Mouse (Mus musculus) hindbrain, embryonic 12.5 days (tissue): ENCODE measurements at regions not wholly inside any gene's neighbourhood (a gene's known extent, or its start where the extent isn't known, plus 50 kb on each side); places are given as distances from the start of the nearest gene placed in this dataset.

Experiments used
- ATAC-seq: fragments of 200-750 bp; cut with Nextera tagmentation; 2 replicates; pipeline ENCODE4 v1.8.0; 2017; ENCODE audit warnings: moderate TSS enrichment; ENCODE audit not compliant: low FRiP score
- H3K27ac ChIP-seq: fragments of 300-500 bp; sonication (generic); 2 replicates; pipeline ENCODE4 v1.5.1; 2016; ENCODE audit warnings: mild to moderate bottlenecking
- H3K27me3 ChIP-seq: fragments of 300-500 bp; sonication (generic); 2 replicates; pipeline ENCODE4 v1.6.1; 2016; ENCODE audit warnings: mild to moderate bottlenecking
- H3K36me3 ChIP-seq: fragments of 300-500 bp; sonication (generic); 2 replicates; pipeline ENCODE4 v1.6.1; 2016; ENCODE audit warnings: mild to moderate bottlenecking
- H3K4me1 ChIP-seq: fragments of 300-500 bp; sonication (generic); 2 replicates; pipeline ENCODE4 v1.6.1; 2016
- H3K4me2 ChIP-seq: fragments of 300-500 bp; sonication (generic); replicated peaks from 2 replicates; pipeline ENCODE4 v1.6.1; 2016; ENCODE audit warnings: mild to moderate bottlenecking
- H3K4me3 ChIP-seq: fragments of 300-500 bp; sonication (generic); 2 replicates; pipeline ENCODE4 v1.5.1; 2016; ENCODE audit warnings: mild to moderate bottlenecking
- H3K9ac ChIP-seq: fragments of 300-500 bp; sonication (generic); 2 replicates; pipeline ENCODE4 v1.6.1; 2016; ENCODE audit warnings: mild to moderate bottlenecking, moderate library complexity
- H3K9me3 ChIP-seq: fragments of 300-500 bp; sonication (generic); replicated peaks from 2 replicates; pipeline ENCODE4 v1.6.1; 2016; ENCODE audit warnings: mild to moderate bottlenecking
- WGBS: fragments of 180-500 bp; shearing (Covaris S2); methylation state at CpG from one replicate; pipeline ENCODE4 v1.1.7; 2016; 5-methylcytosine and 5-hydroxymethylcytosine counted together

DNA sequence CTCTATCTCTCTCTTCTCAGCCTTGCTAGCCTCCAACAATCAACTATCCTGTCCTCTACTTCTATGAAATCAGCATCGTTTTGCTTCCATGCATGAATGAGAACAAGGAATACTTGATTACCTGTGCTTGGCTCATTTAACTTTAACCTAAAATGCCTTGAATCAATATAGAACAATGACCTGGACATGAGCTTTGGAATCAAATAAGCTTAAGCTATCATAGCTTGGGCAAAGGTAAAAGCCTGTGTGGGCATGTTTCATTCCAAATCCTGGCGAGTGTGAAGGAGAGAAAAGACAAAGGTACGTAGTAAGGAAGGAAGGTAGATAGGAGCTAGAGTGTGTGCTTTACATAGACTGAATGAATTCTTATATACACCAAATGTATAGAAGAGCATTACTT is 243.7 kb upstream of the Cpeb2 start:
- Histone ChIP-seq H3K4me3 (no peak overlapping the region), H3K27ac (no peak overlapping the region), H3K9ac (no peak overlapping the region), H3K9me3 (no peaks in the 10 kb centered on the region), H3K4me1 (no peaks in the 10 kb centered on the region), H3K4me2 (no peak overlapping the region), H3K27me3 (no peaks in the 10 kb centered on the region), H3K36me3 (no peaks in the 10 kb centered on the region)
- 89% methylated on average over 3 of the region's 3 CpGs for WGBS
- ATAC-seq, result no peak

DNA sequence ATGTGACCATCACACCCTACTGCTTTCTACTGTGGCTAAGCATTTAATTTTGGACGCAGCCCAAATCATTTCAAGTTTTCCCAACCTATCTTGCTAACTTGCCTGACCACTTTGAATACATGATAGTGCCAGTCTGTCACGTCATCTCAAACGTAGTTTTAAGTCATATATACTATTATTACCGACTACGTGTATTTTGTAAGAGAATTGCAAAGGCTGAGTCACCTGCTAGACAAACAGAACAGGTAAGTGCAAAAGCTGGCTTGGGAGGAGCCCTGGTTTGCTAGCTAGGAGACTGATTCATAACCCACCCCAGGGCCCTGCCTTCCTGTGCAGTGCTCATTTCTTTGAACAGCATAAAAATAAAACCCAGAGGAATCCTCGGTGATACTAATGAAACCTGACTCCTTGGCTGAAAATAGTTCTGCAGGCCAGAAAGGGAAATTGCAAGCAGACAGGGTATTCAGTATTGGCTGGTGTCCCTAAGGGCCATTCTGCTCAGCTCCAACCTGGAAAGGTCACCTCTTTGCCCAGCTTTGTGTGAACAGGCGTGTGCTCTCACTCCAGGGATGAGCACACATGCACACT is 208.9 kb upstream of the Cpeb2 start:
- H3K27ac ChIP-seq, result no peak overlapping the region
- no peaks in the 10 kb centered on the region for H3K36me3 ChIP-seq
- no peaks in the 10 kb centered on the region for H3K4me1 ChIP-seq
- WGBS, result 81% methylated on average over 7 of the region's 7 CpGs
- no peak overlapping the region for H3K4me2 ChIP-seq
- no peak for ATAC-seq
- H3K4me3 ChIP-seq, result no peak overlapping the region
- H3K9me3 ChIP-seq, result no peaks in the 10 kb centered on the region
- no peaks in the 10 kb centered on the region for H3K27me3 ChIP-seq
- no peak overlapping the region for H3K9ac ChIP-seq

DNA sequence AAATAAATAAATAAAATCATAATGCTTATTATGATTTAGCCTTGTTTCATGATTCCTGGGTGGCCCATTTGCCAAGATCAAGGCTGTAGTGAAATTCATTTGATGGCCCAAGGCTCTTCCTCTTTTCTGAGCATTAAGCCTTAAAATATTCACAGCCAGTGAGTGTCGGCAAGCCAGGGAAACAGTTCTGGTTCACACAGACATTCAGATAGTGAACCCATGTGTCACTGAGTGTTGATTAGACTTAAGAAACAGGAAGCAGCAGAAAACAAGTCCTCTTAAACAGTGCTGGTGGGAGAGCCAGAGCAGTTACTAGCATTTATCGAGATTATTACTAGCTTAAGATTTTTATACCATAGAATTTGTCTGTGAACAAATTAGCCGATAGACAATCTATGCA is 201.7 kb upstream of the Cpeb2 start:
- Histone ChIP-seq H3K4me3 (no peak overlapping the region), H3K9ac (no peak overlapping the region), H3K4me2 (no peak overlapping the region), H3K9me3 (no peaks in the 10 kb centered on the region), H3K27me3 (no peaks in the 10 kb centered on the region), H3K36me3 (no peaks in the 10 kb centered on the region), H3K4me1 (no peaks in the 10 kb centered on the region), H3K27ac (no peak overlapping the region)
- ATAC-seq, result no peak
- 94% methylated on average over 3 of the region's 3 CpGs for WGBS

DNA sequence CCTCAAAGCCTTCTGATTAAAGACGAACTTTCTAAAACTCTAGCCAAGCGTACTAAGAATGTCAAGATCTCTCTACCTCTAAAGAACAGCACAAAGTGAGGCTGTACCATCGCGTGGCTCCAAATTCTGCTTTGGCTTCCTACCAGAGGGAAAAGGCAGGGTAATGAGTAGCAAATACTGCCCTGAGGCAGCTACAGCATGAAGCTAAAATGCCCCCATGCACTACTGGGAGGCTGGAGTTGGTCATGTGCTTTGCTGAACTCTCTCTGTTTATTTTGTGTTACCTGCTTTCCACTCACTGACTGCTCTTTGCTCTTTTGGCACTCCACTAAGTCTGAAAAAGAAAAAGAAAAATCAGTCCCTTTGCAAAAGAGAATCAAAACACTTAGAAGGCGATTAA is 201.1 kb upstream of the Cpeb2 start:
- 83% methylated on average over 5 of the region's 5 CpGs for WGBS
- no peaks in the 10 kb centered on the region for H3K36me3 ChIP-seq
- H3K27ac ChIP-seq, result no peak overlapping the region
- no peak overlapping the region for H3K9ac ChIP-seq
- H3K4me1 ChIP-seq, result no peaks in the 10 kb centered on the region
- ATAC-seq, result no peak
- H3K9me3 ChIP-seq, result no peaks in the 10 kb centered on the region
- H3K4me2 ChIP-seq, result no peak overlapping the region
- H3K4me3 ChIP-seq, result no peak overlapping the region
- no peaks in the 10 kb centered on the region for H3K27me3 ChIP-seq

DNA sequence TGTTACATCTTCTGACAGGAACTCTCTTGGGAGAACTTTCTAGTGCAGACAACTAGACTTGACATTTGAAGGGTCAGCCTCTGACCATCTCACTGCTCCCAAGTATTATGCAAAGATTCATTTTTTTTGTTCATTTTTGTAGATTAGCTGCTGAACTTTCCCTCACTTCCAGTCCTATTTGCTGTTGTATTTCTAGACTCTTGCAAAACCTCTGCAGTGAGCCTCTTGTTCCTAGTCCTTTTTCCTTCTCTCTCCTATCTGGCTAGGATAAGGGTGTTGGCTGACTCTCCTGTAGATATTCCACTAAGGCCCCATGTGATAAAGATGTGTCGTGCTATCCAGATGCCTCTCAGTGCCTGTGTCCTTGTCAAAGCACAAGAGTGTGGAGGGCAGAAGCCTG is 198.5 kb upstream of the Cpeb2 start:
- Histone ChIP-seq H3K9me3 (no peaks in the 10 kb centered on the region), H3K4me3 (no peak overlapping the region), H3K9ac (no peak overlapping the region), H3K4me1 (no peaks in the 10 kb centered on the region), H3K27me3 (no peaks in the 10 kb centered on the region), H3K36me3 (no peaks in the 10 kb centered on the region), H3K27ac (no peak overlapping the region), H3K4me2 (no peak overlapping the region)
- 85% methylated on average over 1 of the region's 1 CpGs for WGBS
- ATAC-seq, result no peak

DNA sequence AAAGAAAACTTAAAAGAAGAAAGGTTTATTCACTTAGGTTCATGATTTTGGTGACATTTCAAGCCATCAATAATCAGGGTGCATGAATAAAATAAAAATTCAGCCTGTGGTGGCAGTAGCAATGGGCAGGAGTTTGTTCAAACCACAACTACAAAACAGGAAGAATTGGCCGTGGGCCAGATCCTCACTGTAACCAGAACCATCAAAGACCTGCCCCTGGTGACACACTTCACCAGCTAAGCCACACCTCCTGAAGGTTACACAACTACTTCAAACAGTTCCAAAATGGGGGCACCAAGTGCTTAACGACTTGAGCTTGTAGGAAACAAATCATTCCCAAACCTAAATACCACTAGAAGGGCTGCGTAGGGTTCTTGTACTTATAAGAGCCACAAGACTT is 195.4 kb upstream of the Cpeb2 start:
- Histone ChIP-seq H3K27me3 (no peaks in the 10 kb centered on the region), H3K27ac (no peak overlapping the region), H3K9me3 (no peaks in the 10 kb centered on the region), H3K4me3 (no peak overlapping the region), H3K4me1 (no peaks in the 10 kb centered on the region), H3K9ac (no peak overlapping the region), H3K36me3 (no peaks in the 10 kb centered on the region), H3K4me2 (no peak overlapping the region)
- WGBS, result 69% methylated on average over 3 of the region's 3 CpGs
- ATAC-seq, result no peak

DNA sequence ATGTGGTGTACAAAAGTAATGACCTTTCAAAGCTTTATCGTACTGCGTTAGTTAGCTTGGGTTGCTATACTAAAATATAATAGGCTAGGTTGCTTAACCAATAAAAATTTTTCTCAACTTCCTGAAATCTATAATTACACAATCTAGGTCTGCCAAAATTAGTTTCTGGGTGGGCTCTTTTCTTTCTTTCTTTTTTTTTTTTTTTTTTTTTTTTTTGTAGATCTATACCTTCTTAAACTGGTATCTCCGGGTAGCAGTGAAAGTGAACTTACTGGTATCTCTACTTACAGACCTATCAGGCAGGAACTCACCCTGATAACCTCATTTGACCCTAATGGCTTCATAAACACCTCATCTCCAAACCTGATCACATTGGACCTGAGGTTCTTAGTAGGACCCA is 193.4 kb upstream of the Cpeb2 start:
- no peaks in the 10 kb centered on the region for H3K9me3 ChIP-seq
- no peaks in the 10 kb centered on the region for H3K27me3 ChIP-seq
- ATAC-seq, result no peak
- H3K4me3 ChIP-seq, result no peak overlapping the region
- no peak overlapping the region for H3K9ac ChIP-seq
- no peak overlapping the region for H3K27ac ChIP-seq
- 93% methylated on average over 3 of the region's 3 CpGs for WGBS
- no peak overlapping the region for H3K4me2 ChIP-seq
- H3K36me3 ChIP-seq, result no peaks in the 10 kb centered on the region
- no peaks in the 10 kb centered on the region for H3K4me1 ChIP-seq

DNA sequence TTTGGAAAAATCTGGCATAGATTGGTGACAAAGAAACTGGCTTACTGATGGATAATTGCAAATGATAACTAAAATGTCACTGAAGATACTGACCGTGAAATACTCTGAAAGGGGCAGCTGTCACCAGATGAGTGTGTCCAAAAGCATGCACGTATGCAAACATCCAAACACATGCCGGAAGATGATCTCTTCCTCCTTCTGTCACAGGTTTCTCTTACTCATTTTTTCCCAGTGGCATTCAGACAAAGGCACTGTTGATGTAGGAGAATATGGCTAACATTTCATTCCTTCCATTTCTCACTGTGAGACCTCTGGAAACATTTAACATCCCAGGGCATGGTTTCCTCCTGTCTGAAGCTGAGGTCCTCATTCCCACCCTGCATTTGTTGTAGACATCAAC is 190.4 kb upstream of the Cpeb2 start:
- Histone ChIP-seq H3K9me3 (no peaks in the 10 kb centered on the region), H3K27ac (no peak overlapping the region), H3K9ac (no peak overlapping the region), H3K4me1 (no peaks in the 10 kb centered on the region), H3K4me2 (no peak overlapping the region), H3K27me3 (no peaks in the 10 kb centered on the region), H3K4me3 (no peak overlapping the region), H3K36me3 (no peaks in the 10 kb centered on the region)
- no peak for ATAC-seq
- WGBS, result 82% methylated on average over 3 of the region's 3 CpGs

DNA sequence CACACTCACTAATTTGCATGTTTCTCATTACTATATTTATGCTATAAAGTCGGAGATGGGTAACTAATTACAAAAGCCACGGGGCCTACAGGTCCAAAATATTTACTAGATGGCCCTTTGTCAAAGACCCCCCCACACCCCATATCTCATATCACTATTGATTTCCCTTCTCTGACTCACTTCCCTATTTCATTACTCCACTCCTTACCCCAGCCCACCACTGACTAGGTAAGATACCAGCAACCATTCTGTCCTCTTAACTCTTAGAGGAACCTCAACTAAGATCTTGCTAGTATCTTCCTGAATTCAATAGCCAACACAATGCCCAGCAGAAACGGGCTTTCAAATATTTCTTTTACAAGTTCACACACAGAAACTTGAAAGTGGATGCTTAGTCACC is 187.1 kb upstream of the Cpeb2 start:
- no peaks in the 10 kb centered on the region for H3K27me3 ChIP-seq
- H3K9me3 ChIP-seq, result no peaks in the 10 kb centered on the region
- no peaks in the 10 kb centered on the region for H3K4me1 ChIP-seq
- WGBS, result 93% methylated on average over 3 of the region's 3 CpGs
- no peak overlapping the region for H3K27ac ChIP-seq
- no peaks in the 10 kb centered on the region for H3K36me3 ChIP-seq
- H3K4me3 ChIP-seq, result no peak overlapping the region
- no peak overlapping the region for H3K9ac ChIP-seq
- no peak for ATAC-seq
- H3K4me2 ChIP-seq, result no peak overlapping the region

DNA sequence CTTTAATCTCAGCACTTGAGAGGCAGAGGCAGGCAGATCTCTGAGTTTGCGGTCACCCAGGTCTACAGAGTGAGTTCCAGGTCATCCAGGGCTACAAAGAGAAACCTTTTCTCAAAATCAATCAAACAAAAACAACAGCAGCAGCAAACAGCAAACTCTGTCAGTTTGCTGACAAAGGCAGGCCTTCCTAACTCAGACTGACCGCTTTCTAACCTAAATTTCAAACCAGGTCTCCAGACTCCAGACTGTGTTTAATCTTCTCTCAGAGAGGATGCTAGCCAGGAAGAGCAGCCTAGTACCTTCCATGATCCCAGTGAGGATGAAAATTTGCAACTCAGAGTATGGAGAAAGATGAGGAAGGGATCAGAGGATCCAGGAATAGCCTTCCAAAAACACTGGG is 185.7 kb upstream of the Cpeb2 start:
- Histone ChIP-seq H3K27me3 (no peaks in the 10 kb centered on the region), H3K9me3 (no peaks in the 10 kb centered on the region), H3K4me3 (no peak overlapping the region), H3K27ac (no peak overlapping the region), H3K4me1 (no peaks in the 10 kb centered on the region), H3K36me3 (no peaks in the 10 kb centered on the region), H3K9ac (no peak overlapping the region), H3K4me2 (no peak overlapping the region)
- WGBS, result 94% methylated on average over 2 of the region's 2 CpGs
- ATAC-seq, result no peak

DNA sequence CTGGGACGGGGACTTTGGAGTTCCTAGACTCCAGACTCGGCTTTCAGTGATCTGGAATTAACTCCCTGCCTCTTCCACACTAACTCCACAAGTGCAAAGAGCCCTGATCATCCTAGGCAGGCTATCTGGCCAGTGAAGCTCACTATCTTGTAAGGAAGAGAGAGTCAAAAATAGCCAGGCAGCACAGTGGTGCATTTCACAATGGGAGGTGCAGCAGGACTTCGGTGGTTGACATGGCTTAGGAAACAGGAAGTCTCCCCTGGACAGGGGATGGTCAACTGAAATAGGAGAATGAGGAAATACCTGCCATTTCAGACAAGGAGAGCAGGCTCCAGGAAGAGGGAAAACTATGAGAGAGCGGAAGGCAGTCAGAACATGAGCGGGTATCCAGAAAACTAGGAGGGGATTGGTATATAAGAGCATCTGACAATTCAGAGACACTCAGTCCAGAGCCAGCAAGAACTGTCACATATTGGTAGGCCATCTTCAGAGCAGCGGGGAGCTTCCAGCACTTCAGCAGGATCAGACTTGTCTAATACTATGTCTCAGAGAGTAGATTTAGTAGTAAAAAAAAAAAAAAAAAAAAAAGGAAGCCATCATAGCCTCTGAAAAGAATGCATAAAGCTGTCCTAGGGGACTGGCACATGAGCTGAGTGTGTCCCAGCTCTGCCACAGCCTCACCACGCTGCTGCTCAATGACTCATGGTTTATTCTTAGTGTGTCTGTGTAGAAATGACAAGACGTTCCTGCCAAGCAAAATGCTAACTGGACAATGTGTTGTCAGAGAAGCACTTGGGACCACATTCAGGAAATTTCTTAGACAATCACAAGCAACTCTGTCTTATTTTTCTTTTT is 184.5 kb upstream of the Cpeb2 start:
- Histone ChIP-seq H3K9me3 (no peaks in the 10 kb centered on the region), H3K36me3 (no peaks in the 10 kb centered on the region), H3K27ac (no peak overlapping the region), H3K9ac (no peak overlapping the region), H3K4me1 (no peaks in the 10 kb centered on the region), H3K4me3 (no peak overlapping the region), H3K4me2 (no peak overlapping the region), H3K27me3 (no peaks in the 10 kb centered on the region)
- 83% methylated on average over 8 of the region's 8 CpGs for WGBS
- no peak for ATAC-seq

DNA sequence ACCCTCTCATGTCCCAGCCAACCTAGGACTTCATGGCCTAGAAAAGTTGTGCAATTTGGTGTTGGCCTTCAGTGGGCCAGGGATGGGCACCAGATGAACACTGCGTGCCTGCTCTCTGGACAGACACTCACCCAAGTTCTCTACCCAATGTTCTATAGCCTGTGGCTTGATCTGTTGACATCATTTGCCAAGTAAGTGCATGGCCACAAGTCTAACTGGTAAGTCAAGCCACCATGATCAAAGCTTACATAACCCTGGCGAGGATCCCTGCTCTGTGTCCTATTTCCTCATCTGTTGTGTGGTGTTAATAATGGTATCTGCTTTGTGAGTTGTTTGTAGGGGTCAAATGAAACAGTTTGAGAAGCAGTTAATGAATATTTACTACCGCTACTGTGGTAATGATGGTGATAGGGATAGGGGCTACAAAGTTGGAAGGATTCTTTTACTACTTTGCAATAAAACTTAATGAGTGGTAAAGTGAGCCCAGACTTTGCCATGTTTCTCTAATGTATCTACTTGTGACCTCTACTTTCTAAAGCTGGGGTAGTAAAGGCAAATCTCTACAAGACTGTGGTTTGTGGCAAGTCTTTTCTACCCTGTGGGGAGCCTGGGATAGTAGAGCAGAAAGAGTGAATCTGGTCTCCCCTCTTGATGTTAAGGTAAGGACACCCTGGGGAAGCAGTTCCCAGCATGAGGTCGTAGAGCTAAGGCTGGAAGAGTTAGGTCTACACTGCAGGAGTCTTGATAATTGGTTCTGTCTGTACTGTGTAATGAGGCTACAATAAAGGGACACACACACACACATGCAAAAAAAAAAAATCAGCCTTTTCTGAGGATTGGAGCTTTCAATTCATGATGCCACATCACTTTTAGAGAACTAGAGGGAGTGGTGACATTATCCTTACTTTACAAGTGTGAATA is 183.3 kb upstream of the Cpeb2 start:
- WGBS, result 84% methylated on average over 4 of the region's 4 CpGs

More for the DNA sequence above, 183.3 kb upstream of the Cpeb2 start:
- H3K27ac ChIP-seq, result no peak overlapping the region
- H3K27me3 ChIP-seq, result no peaks in the 10 kb centered on the region
- ATAC-seq, result no peak
- H3K36me3 ChIP-seq, result no peaks in the 10 kb centered on the region
- H3K4me2 ChIP-seq, result no peak overlapping the region
- H3K4me1 ChIP-seq, result no peaks in the 10 kb centered on the region
- H3K4me3 ChIP-seq, result no peak overlapping the region
- H3K9ac ChIP-seq, result no peak overlapping the region
- H3K9me3 ChIP-seq, result no peaks in the 10 kb centered on the region
